Mouse (Mus musculus) kidney, embryonic 15.5 days (tissue): ENCODE measurements around the gene Zfp593. TPM values are rescaled to one million over a fixed set of nuclear protein-coding genes. Genes with fewer than 3 reads are reported as not detected.
"Not testable (repeated sequence)": the region's sequence is repeated elsewhere in the genome, so short reads cannot be mapped to it uniquely, and the experiment has no call there.

Source experiments
- ATAC-seq: fragments of 200-750 bp; cut with Nextera tagmentation; replicated peaks from 2 replicates; pipeline ENCODE4 v1.8.0; 2017; ENCODE audit warnings: moderate TSS enrichment; ENCODE audit not compliant: low FRiP score
- H3K27ac ChIP-seq: fragments of 300-500 bp; sonication (generic); 2 replicates; pipeline ENCODE4 v1.5.1; 2015; ENCODE audit warnings: mild to moderate bottlenecking, inconsistent platforms
- H3K27me3 ChIP-seq: fragments of 300-500 bp; sonication (generic); 2 replicates; pipeline ENCODE4 v1.6.1; 2015; ENCODE audit warnings: inconsistent platforms
- H3K36me3 ChIP-seq: fragments of 300-500 bp; sonication (generic); 2 replicates; pipeline ENCODE4 v1.6.1; 2015; ENCODE audit warnings: inconsistent platforms
- H3K4me1 ChIP-seq: fragments of 300-500 bp; sonication (generic); 2 replicates; pipeline ENCODE4 v1.6.1; 2015; ENCODE audit warnings: inconsistent platforms
- H3K4me2 ChIP-seq: fragments of 300-500 bp; sonication (generic); 2 replicates; pipeline ENCODE4 v1.6.1; 2015; ENCODE audit warnings: moderate library complexity, mild to moderate bottlenecking, inconsistent platforms
- H3K4me3 ChIP-seq: fragments of 300-500 bp; sonication (generic); replicated peaks from 2 replicates; pipeline ENCODE4 v1.5.1; 2015; ENCODE audit warnings: mild to moderate bottlenecking, inconsistent platforms
- H3K9ac ChIP-seq: fragments of 300-500 bp; sonication (generic); 2 replicates; pipeline ENCODE4 v1.6.1; 2015; ENCODE audit warnings: mild to moderate bottlenecking, inconsistent platforms
- H3K9me3 ChIP-seq: fragments of 300-500 bp; sonication (generic); replicated peaks from 2 replicates; pipeline ENCODE4 v1.6.1; 2016; ENCODE audit warnings: inconsistent platforms
- WGBS: fragments of 180-500 bp; shearing (Covaris S2); methylation state at CpG from one replicate; pipeline ENCODE4 v1.1.7; 2015; ENCODE audit warnings: mixed read lengths; 5-methylcytosine and 5-hydroxymethylcytosine counted together
- polyA plus RNA-seq: library from polyadenylated mRNA; unstranded; fragments of >200 nt; fragmentation: Nextera tagmentation; extraction: Ambion mirVana; gene quantifications from 2 replicates; pipeline ENCODE4 v1.2.1, GENCODE M21; 2015

The Zfp593 gene
- polyA plus RNA-seq, 1 experiment from 2014 or later = 15.8 TPM

DNA sequence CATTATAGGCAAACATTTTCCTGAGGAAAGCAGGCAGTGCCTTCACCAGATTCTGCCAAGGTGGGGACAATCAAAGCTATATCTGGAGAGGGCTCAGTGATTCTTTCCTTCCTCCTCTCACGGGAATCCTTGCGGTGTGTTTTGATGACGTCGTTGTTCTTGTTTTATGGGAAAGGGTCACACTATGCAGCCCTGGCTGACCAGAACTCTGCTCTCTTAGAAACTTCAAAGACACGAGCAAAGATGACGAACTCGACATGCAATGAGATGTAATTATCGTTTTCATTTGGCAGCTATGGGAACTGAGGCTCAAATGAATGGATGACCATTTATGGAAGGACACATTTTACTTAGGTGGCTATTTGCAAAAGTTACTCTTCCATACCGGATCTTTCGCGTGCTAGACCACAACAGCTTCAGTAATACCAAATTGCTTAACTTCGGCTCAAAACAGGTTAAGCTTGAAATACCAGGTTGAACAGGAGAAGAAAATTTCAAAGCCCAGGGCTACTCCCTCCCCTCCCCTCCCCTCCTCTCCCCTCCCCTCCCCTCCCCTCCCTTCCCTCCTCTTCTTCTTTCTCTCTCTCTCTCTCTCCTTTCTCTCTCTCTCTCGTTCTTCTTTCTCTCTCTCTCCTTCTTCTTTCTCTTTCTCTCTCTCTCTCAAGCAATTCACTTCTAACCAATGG lies 27.5 kb upstream of the Zfp593 start:
- H3K4me3 ChIP-seq = peak overlapping the region; percentile 25
- no peaks in the 10 kb centered on the region for H3K9me3 ChIP-seq
- H3K4me2 ChIP-seq = peak overlapping the region; percentile 53
- no peaks in the 10 kb centered on the region for H3K27me3 ChIP-seq
- H3K9ac ChIP-seq = no peak overlapping the region; the same call in 1 of the 2 replicates
- H3K27ac ChIP-seq = peak overlapping the region; percentile 46
- 13% methylated on average over 13 of the region's 13 CpGs for WGBS
- H3K4me1 ChIP-seq = peaks cover 10% of the 10 kb centered on the region
- peaks cover 24% of the 10 kb centered on the region for H3K36me3 ChIP-seq
- ATAC-seq = no peak

DNA sequence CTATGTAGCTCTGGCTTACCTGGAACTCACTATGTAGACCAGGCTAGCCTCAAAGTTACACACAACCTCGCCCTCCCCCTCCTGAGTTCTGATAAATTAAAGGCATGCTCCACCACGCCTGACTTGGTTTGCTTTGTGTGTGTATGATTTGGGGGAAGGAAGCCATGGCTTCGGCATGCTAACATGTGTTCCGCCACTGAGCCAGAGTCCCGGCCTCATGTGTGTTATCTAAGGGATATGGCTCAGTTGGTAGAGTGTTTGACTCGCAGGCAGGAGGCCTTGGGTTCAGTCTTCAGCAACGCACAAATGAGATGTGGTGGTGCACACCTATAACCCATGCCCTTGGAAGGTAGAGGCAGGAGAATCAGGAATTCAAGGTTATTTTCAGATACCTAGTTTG lies 26.6 kb upstream of the Zfp593 start:
- H3K9me3 ChIP-seq = no peaks in the 10 kb centered on the region
- H3K36me3 ChIP-seq = peaks cover 15% of the 10 kb centered on the region
- H3K4me1 ChIP-seq = peaks cover 10% of the 10 kb centered on the region
- no peak overlapping the region for H3K4me2 ChIP-seq
- no peaks in the 10 kb centered on the region for H3K27me3 ChIP-seq
- H3K27ac ChIP-seq = no peak overlapping the region
- 85% methylated on average over 7 of the region's 7 CpGs for WGBS
- no peak overlapping the region for H3K9ac ChIP-seq
- no peak for ATAC-seq
- no peak overlapping the region for H3K4me3 ChIP-seq

DNA sequence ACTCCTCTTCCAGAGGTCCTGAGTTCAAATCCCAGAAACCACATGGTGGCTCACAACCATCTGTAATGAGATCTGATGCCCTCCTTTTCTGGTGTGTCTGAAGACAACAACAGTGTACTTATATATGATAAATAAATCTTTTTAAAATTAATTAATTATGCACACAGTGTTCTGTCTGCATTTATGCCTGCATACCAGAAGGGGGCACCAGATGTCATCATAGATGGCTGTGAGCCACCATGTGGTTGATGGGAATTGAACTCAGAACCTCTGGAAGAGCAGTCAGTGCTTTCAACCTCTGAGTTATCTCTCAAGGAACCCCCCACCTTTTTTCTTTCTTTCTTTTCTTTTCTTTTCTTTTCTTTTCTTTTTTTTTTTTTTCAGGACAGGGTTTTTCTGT lies 24.2 kb upstream of the Zfp593 start:
- H3K27me3 ChIP-seq, H3K27ac ChIP-seq, ATAC-seq: not testable (repeated sequence)

DNA sequence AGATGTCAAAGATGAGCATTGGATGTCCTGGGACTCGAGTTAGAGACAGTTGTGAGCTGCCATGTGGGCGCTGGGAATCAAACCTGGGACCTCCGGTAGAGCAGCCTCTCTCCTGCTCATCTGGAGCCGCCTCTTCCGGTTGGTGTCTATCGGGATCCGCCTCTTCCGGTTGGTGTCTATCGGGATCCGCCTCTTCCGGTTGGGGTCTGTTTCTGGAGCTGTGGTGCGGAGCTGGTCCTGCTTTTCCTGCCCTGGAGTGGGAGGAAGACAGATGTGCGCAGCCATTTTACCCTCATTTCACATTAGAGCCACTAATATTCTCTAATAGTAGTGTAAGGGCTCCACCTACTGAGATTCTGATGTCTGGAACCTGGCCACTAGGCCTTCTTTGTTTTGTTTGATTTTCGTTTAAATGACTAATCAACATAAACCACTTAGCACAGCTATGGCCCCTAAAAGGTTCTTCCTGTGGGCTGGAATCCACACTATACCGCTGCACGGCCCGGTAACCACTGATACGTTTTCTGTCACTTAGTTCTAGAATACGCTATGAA lies 22.8 kb upstream of the Zfp593 start:
- no peak overlapping the region for H3K4me3 ChIP-seq
- H3K4me2 ChIP-seq = no peak overlapping the region
- no peaks in the 10 kb centered on the region for H3K27me3 ChIP-seq
- H3K36me3 ChIP-seq = no peaks in the 10 kb centered on the region
- no peak overlapping the region for H3K9ac ChIP-seq
- no peak overlapping the region for H3K27ac ChIP-seq
- ATAC-seq = no peak
- H3K4me1 ChIP-seq = peaks cover 23% of the 10 kb centered on the region
- H3K9me3 ChIP-seq = 0 out of 2 replicates have a peak, but pooled peaks cover 4% of the 10 kb centered on the region
- 79% methylated on average over 19 of the region's 19 CpGs for WGBS

More for the DNA sequence above, 24.2 kb upstream of the Zfp593 start:
- not testable (repeated sequence) for H3K4me3 ChIP-seq, H3K4me2 ChIP-seq, H3K36me3 ChIP-seq, H3K9me3 ChIP-seq, H3K9ac ChIP-seq
- peaks cover 23% of the 10 kb centered on the region for H3K4me1 ChIP-seq

DNA sequence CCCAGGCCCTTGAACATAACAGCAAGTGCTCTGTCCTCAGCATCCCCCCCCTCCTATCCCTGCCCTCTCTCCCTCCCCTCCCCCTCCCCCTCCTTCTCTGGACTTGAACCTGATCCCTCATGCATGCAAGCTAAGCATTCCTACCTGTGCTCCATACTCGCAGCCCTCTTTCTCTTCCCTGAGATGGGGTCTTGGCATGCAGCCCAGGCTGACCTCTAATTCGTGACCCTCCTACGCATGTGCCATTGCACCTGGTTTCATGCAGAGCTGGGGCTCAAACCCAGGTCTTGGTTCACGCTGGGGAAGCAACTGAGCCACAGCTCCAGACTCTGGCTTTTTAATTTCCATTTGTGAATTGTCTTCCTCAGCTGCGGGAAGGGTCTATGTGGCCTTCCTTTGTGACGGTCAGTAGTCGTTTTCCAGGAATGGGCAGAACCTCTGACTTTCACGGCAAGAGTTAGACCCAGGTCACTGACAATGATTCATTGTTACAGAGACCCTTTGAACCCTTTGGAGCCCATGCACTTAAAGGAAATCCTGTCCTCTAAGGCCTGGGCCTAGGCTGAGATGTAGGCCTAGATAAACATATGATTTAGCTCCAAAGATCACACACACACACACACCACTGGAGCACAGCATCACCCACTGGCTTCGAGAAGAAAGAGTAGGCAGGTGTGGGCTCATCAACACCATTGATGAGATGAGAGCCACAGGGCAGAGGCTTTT lies 20.6 kb upstream of the Zfp593 start:
- peak overlapping the region; percentile 62 for H3K27ac ChIP-seq
- 0 out of 2 replicates have a peak, but pooled peaks cover 2% of the 10 kb centered on the region for H3K27me3 ChIP-seq
- no peak overlapping the region for H3K9ac ChIP-seq
- H3K4me2 ChIP-seq = no peak overlapping the region
- H3K9me3 ChIP-seq = 0 out of 2 replicates have a peak, but pooled peaks cover 4% of the 10 kb centered on the region
- no peaks in the 10 kb centered on the region for H3K36me3 ChIP-seq
- peaks cover 16% of the 10 kb centered on the region; the same call in 1 of the 2 replicates for H3K4me1 ChIP-seq
- H3K4me3 ChIP-seq = no peak overlapping the region
- WGBS = 33% methylated on average over 9 of the region's 9 CpGs
- no peak for ATAC-seq

DNA sequence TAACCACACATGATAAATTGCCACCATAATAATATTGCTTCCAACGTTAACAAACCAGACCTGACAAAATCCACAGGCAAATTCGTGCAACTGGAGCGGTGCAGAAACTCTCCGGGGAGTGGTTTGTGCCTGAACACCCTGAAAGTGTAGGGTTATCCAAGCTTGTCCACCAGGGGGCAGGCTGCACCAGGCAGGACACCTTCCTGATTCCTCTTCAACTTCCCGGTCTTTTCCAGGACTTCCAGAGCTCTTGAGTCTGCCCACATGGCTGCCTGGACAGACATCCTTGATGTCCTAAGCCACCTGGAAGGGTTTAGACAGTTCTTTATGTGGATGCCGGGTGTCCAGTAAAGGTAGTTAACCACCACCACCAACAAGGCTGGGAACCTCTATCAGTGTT lies 17.8 kb upstream of the Zfp593 start:
- no peak overlapping the region for H3K4me2 ChIP-seq
- no peak overlapping the region for H3K27ac ChIP-seq
- no peak overlapping the region for H3K9ac ChIP-seq
- H3K9me3 ChIP-seq = 0 out of 2 replicates have a peak, but pooled peaks cover 4% of the 10 kb centered on the region
- no peak overlapping the region for H3K4me3 ChIP-seq
- no peak for ATAC-seq
- 0 out of 2 replicates have a peak, but pooled peaks cover 2% of the 10 kb centered on the region for H3K27me3 ChIP-seq
- peaks cover 17% of the 10 kb centered on the region for H3K4me1 ChIP-seq
- 34% methylated on average over 6 of the region's 6 CpGs for WGBS
- H3K36me3 ChIP-seq = no peaks in the 10 kb centered on the region

DNA sequence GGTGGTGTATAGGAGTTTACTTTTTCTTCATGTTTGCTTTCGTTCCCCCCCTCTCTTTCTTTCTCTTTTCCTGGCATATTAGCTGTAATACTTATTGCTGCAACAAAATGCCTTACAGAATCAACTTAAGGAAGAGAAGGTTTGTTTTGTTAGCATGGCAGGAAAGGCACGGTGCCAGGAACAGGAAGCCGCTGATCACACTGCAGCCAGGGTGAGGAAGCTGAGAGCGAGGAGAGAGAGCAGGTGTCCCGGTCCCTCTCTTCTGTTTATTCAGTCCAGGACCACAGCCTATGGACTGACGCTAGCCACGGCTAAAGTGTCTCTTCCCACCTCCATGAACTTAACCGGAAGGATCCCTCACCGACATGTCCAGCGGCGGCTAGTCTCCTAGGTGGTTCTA lies 13.0 kb upstream of the Zfp593 start:
- peaks cover 50% of the 10 kb centered on the region for H3K4me1 ChIP-seq
- no peaks in the 10 kb centered on the region for H3K9me3 ChIP-seq
- 45% methylated on average over 11 of the region's 11 CpGs for WGBS
- ATAC-seq = no peak
- H3K27me3 ChIP-seq = peaks cover 21% of the 10 kb centered on the region
- H3K36me3 ChIP-seq = no peaks in the 10 kb centered on the region
- H3K4me3 ChIP-seq = no peak overlapping the region
- peak overlapping the region; percentile 66; the same call in 1 of the 2 replicates for H3K27ac ChIP-seq
- no peak overlapping the region for H3K4me2 ChIP-seq
- no peak overlapping the region for H3K9ac ChIP-seq

DNA sequence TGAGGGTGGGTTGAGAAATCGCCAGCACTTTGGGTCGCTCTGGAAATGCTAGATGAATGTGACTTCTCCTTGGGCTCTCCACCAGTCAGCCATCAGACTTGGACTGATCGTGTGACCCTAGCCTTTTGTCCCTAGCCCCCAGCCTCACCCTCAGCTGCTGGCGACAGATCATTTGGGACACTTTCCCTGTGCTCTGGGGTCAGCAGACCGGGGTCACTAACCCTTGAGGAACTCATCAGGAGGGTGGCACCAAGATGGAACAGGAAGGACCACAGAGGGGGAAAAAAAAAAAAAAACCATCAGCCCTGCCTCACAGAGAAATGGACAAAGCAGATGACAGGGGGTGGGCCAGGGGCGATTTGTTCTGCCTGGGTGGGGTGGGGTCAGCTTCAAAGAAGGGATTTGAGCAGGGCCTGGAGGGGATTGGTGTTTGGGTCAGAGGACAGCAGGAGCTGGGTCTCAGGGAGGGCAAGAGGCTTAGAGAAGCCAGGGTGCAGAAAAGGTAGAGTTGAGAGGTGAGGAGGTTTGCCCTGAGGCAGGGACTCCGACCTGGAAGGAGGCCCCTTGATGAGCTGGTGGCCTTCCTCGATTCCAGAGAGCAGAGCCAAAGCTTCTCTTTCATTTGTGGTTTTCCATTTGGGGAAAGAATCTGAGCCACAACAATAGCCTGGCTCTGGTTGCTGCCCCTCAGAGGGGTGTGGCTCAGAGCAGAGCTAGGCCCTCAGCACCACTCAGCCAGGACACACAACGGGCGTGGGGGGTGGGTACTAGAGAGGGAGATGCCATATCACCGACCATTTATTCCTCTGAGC lies 12.0 kb upstream of the Zfp593 start:
- H3K4me1 ChIP-seq = peaks cover 60% of the 10 kb centered on the region
- H3K9me3 ChIP-seq = no peaks in the 10 kb centered on the region
- ATAC-seq = no peak
- WGBS = 25% methylated on average over 11 of the region's 11 CpGs
- peak overlapping the region; percentile 78 for H3K27ac ChIP-seq
- peak overlapping the region; percentile 15 for H3K4me2 ChIP-seq
- H3K4me3 ChIP-seq = no peak overlapping the region
- no peaks in the 10 kb centered on the region for H3K36me3 ChIP-seq
- no peak overlapping the region for H3K9ac ChIP-seq
- H3K27me3 ChIP-seq = peaks cover 31% of the 10 kb centered on the region

DNA sequence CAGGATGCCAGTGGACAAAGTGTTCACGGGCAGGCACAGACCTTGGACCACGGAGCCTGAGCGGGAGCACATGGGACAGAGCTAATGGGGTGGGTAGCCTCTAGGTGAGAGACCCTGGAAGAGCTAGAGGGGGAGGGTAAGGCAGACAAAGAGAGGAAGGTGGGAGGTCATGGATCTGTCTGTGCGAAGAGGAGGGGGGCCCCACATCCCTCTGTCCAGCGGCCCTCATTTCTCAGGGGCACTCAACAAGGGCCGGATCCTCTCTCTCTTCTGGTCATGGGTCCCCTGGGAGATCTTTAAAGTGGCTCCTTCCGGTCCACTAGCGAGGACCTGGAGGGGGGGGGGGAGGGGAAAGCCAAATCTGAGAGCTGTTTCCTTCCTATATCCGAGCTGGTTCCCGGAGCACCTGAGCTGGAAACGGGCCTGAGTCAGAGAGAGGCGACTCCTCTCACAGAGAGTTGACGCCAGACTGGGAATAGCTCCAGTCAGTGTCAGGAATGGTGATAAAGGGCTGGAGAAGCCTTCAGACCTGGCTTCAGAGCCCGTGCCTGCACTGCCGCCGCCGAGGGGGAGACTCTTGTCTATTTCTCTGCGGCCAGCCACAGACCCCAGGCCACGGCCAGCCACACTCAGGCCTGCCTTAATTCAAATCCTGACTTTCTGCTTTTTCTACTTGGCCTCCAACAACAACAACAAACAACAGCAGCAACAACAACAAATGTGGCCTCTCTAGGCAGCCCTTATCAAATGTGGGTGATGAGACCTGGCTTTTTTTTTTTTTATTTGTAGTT lies 11.2 kb upstream of the Zfp593 start:
- 12% methylated on average over 19 of the region's 19 CpGs for WGBS
- Histone ChIP-seq H3K4me3 (no peak overlapping the region), H3K4me1 (peaks cover 68% of the 10 kb centered on the region), H3K9me3 (no peaks in the 10 kb centered on the region), H3K27ac (peak overlapping the region; percentile 78), H3K27me3 (peaks cover 37% of the 10 kb centered on the region), H3K9ac (peak overlapping the region; percentile 11; the same call in 1 of the 2 replicates), H3K36me3 (no peaks in the 10 kb centered on the region), H3K4me2 (peak overlapping the region; percentile 15)
- ATAC-seq = no peak

DNA sequence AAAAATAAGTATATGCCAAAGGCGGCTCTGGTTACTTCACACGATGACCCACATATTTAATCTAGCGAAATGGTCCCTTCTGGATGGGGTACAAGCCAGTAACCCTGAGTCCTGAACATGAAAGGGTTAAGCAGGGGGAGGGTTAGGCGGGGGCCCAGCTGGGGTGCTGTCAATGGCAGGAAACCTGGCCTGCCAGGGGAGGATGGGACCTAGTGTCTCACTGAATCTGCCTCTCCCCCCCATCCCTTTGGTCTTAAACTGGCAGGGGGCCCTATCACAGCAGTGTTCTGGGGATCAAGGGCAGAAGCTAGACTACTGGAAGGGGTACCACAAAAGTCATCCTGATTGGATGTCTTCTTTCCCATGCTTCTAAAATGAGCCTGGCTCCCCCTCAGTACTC lies 10.5 kb upstream of the Zfp593 start:
- Histone ChIP-seq H3K4me3 (no peak overlapping the region), H3K4me2 (peak overlapping the region; percentile 15; the same call in 1 of the 2 replicates), H3K27me3 (peaks cover 44% of the 10 kb centered on the region), H3K27ac (peak overlapping the region; percentile 78), H3K9ac (no peak overlapping the region), H3K4me1 (peaks cover 75% of the 10 kb centered on the region), H3K36me3 (no peaks in the 10 kb centered on the region), H3K9me3 (no peaks in the 10 kb centered on the region)
- WGBS = 39% methylated on average over 4 of the region's 4 CpGs
- ATAC-seq = 0 out of 2 replicates have a peak, but pooled peaks have one; percentile 15

DNA sequence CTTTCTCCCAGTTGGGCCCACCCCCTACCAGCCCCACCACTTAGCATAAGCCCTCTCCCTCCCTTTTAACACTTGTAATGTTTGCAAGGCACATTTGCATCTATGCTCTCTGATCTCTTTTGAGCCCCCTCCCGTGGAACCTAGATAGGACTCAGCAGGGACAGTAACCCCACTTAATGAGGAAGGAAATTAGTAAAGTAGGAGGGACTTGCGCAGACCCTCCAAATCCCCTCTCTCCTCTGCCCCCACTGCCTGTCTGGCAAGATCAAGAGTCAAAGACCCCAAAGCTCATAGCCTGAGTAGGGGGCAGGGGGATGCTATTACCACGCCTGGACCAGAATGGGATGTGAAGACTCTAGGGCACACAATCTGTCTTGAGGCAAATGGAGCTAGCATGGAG lies 9.4 kb upstream of the Zfp593 start:
- Histone ChIP-seq H3K4me3 (no peak overlapping the region), H3K27ac (no peak overlapping the region), H3K4me1 (peaks cover 86% of the 10 kb centered on the region), H3K36me3 (no peaks in the 10 kb centered on the region), H3K9me3 (no peaks in the 10 kb centered on the region), H3K27me3 (peaks cover 54% of the 10 kb centered on the region), H3K4me2 (no peak overlapping the region), H3K9ac (no peak overlapping the region)
- no peak for ATAC-seq
- 55% methylated on average over 3 of the region's 3 CpGs for WGBS
